Mouse (Mus musculus) intestine, embryonic 14.5 days (tissue): ENCODE data around the gene Chrna7. TPM values are rescaled to one million over a fixed set of nuclear protein-coding genes. Genes with fewer than 3 reads are reported as not detected.

ENCODE experiments used
- ATAC-seq: fragments of 200-750 bp; cut with Nextera tagmentation; replicated peaks from 2 replicates; pipeline ENCODE4 v1.8.0; 2017; ENCODE audit warnings: low read depth, moderate number of reproducible peaks, moderate TSS enrichment, moderate library complexity; ENCODE audit not compliant: low FRiP score, low TSS enrichment
- DNase-seq: peaks from one replicate; pipeline ENCODE4 v3.0.0-alpha.2; 2018; ENCODE audit warnings: low spot score
- H3K27ac ChIP-seq: fragments of 300-500 bp; sonication (generic); 2 replicates; pipeline ENCODE4 v1.5.1; 2014; ENCODE audit warnings: low read depth, mild to moderate bottlenecking, control low read depth
- H3K27me3 ChIP-seq: fragments of 300-500 bp; sonication (generic); replicated peaks from 2 replicates; pipeline ENCODE4 v1.6.1; 2014; ENCODE audit warnings: low read length, control low read depth; ENCODE audit not compliant: control insufficient read depth, insufficient read depth
- H3K36me3 ChIP-seq: fragments of 300-500 bp; sonication (generic); 2 replicates; pipeline ENCODE4 v1.6.1; 2014; ENCODE audit warnings: low read length, control low read depth; ENCODE audit not compliant: control insufficient read depth, insufficient read depth
- H3K4me1 ChIP-seq: fragments of 300-500 bp; sonication (generic); replicated peaks from 2 replicates; pipeline ENCODE4 v1.6.1; 2014; ENCODE audit warnings: low read length, control low read depth, mixed read lengths; ENCODE audit not compliant: control insufficient read depth, insufficient read depth
- H3K4me2 ChIP-seq: fragments of 300-500 bp; sonication (generic); 2 replicates; pipeline ENCODE4 v1.6.1; 2014; ENCODE audit warnings: low read length
- H3K4me3 ChIP-seq: fragments of 300-500 bp; sonication (generic); 2 replicates; pipeline ENCODE4 v1.5.1; 2014; ENCODE audit warnings: low read depth, low read length, control low read depth, mixed read lengths
- H3K9ac ChIP-seq: fragments of 300-500 bp; sonication (generic); 2 replicates; pipeline ENCODE4 v1.6.1; 2014; ENCODE audit warnings: mild to moderate bottlenecking, low read length
- H3K9me3 ChIP-seq: fragments of 300-500 bp; sonication (generic); 2 replicates; pipeline ENCODE4 v1.6.1; 2016; ENCODE audit warnings: low read length, control low read depth; ENCODE audit not compliant: control insufficient read depth
- WGBS: fragments of 180-500 bp; shearing (Covaris S2); extraction: QIAGEN DNeasy Blood & Tissue Kit; methylation state at CpG from one replicate; pipeline ENCODE4 v1.1.7; 2014; 5-methylcytosine and 5-hydroxymethylcytosine counted together
- polyA plus RNA-seq: library from polyadenylated mRNA; unstranded; fragments of >200 nt; fragmentation: Nextera tagmentation; extraction: Ambion mirVana; gene quantifications from 2 replicates; pipeline ENCODE4 v1.2.1, GENCODE M21; 2014

Gene Chrna7
- polyA plus RNA-seq, 1 experiment from 2014 or later: 1.6 TPM

GRCm38 (mm10) chr7:63189647-63190534, 22.5 kb downstream of the Chrna7 start:
- Histone ChIP-seq H3K4me1 (no peaks in the 10 kb centered on the region), H3K27me3 (no peaks in the 10 kb centered on the region), H3K36me3 (no peaks in the 10 kb centered on the region), H3K27ac (no peak overlapping the region), H3K9ac (no peak overlapping the region), H3K4me3 (no peak overlapping the region), H3K9me3 (no peaks in the 10 kb centered on the region), H3K4me2 (no peak overlapping the region)
- WGBS: 81% methylated on average over 13 of the region's 13 CpGs
- ATAC-seq: no peak
- DNase-seq: no peak

DNA sequence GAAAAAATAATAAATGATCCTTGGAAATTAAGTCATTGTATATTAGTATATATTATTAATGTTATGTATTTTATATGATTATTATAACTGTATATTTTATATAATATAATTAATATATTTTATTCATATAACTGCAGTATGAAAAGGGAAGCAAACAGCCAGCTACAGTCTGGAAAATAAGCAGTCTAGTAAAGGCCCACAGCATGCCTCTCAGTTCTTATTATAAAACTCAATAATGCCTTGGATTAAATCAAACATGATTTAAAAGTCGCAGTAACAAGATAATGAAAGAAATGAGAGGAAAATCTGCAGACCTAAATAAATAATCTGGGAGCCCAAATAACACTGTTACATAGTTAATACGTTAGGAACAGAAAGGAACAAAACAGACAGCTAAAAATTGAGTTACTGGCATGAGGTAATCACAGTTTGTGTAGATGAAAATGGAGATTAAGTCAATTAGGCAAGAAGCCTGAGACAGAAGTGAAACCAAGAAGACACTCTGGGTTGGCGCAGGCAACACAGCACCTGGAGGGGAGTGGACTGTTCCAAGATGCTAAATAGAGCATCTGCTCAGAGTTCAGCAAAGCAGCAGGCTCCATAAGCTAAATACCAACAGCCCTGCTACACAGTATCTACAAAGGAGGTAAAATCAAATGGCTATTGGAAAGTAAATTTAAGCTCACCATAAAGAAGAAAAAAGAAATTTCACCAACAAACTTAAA, 42.1 kb downstream of the Chrna7 start:
- Histone ChIP-seq H3K27me3 (no peaks in the 10 kb centered on the region), H3K4me3 (no peak overlapping the region), H3K9me3 (no peaks in the 10 kb centered on the region), H3K9ac (no peak overlapping the region), H3K4me2 (no peak overlapping the region), H3K4me1 (no peaks in the 10 kb centered on the region), H3K27ac (no peak overlapping the region), H3K36me3 (no peaks in the 10 kb centered on the region)
- 83% methylated on average over 3 of the region's 3 CpGs for WGBS
- DNase-seq: no peak
- no peak for ATAC-seq

GRCm38 (mm10) chr7:63164617-63165016, 47.8 kb downstream of the Chrna7 start:
- DNase-seq (no peak), ATAC-seq (no peak)
- H3K4me3 ChIP-seq: no peak overlapping the region
- H3K4me2 ChIP-seq: no peak overlapping the region
- H3K9me3 ChIP-seq: no peaks in the 10 kb centered on the region
- no peak overlapping the region for H3K27ac ChIP-seq
- no peak overlapping the region for H3K9ac ChIP-seq
- H3K4me1 ChIP-seq: no peaks in the 10 kb centered on the region
- WGBS: 74% methylated on average over 3 of the region's 3 CpGs
- no peaks in the 10 kb centered on the region for H3K36me3 ChIP-seq
- no peaks in the 10 kb centered on the region for H3K27me3 ChIP-seq

DNA sequence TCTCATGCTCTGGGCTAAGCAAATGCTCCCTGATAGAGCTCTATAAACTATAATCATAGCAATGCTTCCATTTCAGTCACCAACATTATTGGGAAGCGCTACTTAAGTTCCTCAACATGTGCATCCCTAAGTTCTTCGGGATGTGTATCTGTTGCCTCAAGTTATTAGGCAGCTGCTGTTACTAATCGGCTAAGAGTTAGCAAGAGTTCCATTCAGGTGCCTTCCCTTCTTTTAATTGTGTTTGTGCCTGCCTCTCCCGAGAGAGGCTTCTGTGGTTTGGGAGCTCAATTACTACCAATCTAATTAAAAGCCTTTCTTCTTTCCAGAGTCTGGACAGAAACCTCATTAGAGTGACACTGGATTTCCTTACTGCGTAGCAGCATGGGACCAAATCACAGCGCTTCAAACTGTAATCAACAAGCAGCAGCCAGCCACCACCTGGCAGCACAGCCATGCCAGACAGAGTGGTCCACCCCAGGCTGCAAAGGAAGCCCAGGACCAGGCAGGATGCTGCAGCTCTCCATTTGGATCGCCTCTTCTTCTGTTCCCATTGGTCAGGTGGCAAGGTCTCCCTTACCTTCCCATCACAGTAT, 50.0 kb downstream of the Chrna7 start:
- H3K27me3 ChIP-seq: no peaks in the 10 kb centered on the region
- no peak for DNase-seq
- H3K4me3 ChIP-seq: no peak overlapping the region
- no peak for ATAC-seq
- whole genome bisulfite sequencing: 66% methylated on average over 7 of the region's 7 CpGs
- no peak overlapping the region for H3K9ac ChIP-seq
- no peak overlapping the region for H3K27ac ChIP-seq
- no peaks in the 10 kb centered on the region for H3K9me3 ChIP-seq
- H3K4me1 ChIP-seq: no peaks in the 10 kb centered on the region
- no peak overlapping the region for H3K4me2 ChIP-seq
- H3K36me3 ChIP-seq: no peaks in the 10 kb centered on the region

DNA sequence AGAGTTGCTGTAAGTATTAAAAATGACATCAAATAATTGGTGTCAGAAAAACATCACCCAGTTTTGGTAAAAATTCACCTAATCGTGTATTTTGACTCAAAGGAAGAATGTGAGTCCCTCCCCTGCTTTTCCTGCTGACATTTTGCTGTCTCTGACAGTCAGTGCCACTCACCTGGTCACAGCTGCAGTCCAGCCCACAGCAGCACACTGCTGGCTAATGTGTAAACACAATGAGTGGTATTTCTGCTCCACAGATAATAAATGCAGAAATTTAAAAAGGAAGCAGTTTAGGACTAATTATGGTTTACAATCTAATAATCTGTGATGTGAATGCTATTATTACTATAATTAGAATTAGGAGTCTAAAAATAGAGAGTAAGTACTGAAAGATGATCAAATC, 59.1 kb downstream of the Chrna7 start:
- H3K36me3 ChIP-seq: no peaks in the 10 kb centered on the region
- no peak overlapping the region for H3K27ac ChIP-seq
- H3K4me1 ChIP-seq: no peaks in the 10 kb centered on the region
- 63% methylated on average over 1 of the region's 1 CpGs for WGBS
- H3K4me2 ChIP-seq: no peak overlapping the region
- no peaks in the 10 kb centered on the region for H3K9me3 ChIP-seq
- H3K9ac ChIP-seq: no peak overlapping the region
- ATAC-seq (no peak), DNase-seq (no peak)
- H3K4me3 ChIP-seq: no peak overlapping the region
- no peaks in the 10 kb centered on the region for H3K27me3 ChIP-seq

- no peaks in the 10 kb centered on the region for H3K36me3 ChIP-seq
- WGBS: 84% methylated on average over 3 of the region's 3 CpGs
- H3K27me3 ChIP-seq: no peaks in the 10 kb centered on the region
- DNase-seq (no peak), ATAC-seq (no peak)
- no peaks in the 10 kb centered on the region for H3K4me1 ChIP-seq
- H3K27ac ChIP-seq: no peak overlapping the region
- no peak overlapping the region for H3K4me2 ChIP-seq
- H3K9me3 ChIP-seq: no peaks in the 10 kb centered on the region
- no peak overlapping the region for H3K4me3 ChIP-seq
- no peak overlapping the region for H3K9ac ChIP-seq
These were observed 63.6 kb downstream of the Chrna7 start for GRCm38 (mm10) chr7:63148740-63149139.

DNA sequence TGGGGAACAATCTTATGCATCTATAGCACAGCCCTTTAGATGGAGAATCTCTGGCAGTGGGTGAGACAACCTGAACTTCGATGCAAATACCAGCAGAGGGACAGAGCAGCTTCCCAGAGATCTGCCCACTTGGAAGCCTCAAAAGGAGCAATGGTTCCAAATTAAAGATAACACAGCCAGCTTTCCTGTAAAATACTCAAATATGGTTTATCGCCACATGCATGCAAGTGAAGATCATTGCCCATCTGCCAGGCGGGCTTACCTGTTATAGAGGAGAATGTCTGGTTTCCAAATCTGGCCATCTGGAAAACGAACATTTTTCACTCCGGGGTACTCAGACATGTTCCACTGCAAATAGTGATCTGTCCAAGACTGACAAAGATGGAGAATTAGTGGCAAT, 64.0 kb downstream of the Chrna7 start:
- H3K4me1 ChIP-seq: no peaks in the 10 kb centered on the region
- 83% methylated on average over 5 of the region's 5 CpGs for WGBS
- no peak overlapping the region for H3K4me2 ChIP-seq
- H3K4me3 ChIP-seq: no peak overlapping the region
- no peak overlapping the region for H3K9ac ChIP-seq
- no peak overlapping the region for H3K27ac ChIP-seq
- no peaks in the 10 kb centered on the region for H3K27me3 ChIP-seq
- H3K36me3 ChIP-seq: no peaks in the 10 kb centered on the region
- ATAC-seq (no peak), DNase-seq (no peak)
- no peaks in the 10 kb centered on the region for H3K9me3 ChIP-seq

GRCm38 (mm10) chr7:63122547-63122946, 89.8 kb downstream of the Chrna7 start:
- H3K4me2 ChIP-seq: no peak overlapping the region
- no peak overlapping the region for H3K27ac ChIP-seq
- H3K9me3 ChIP-seq: no peaks in the 10 kb centered on the region
- no peaks in the 10 kb centered on the region for H3K36me3 ChIP-seq
- 32% methylated on average over 2 of the region's 2 CpGs for WGBS
- ATAC-seq: no peak
- no peaks in the 10 kb centered on the region for H3K27me3 ChIP-seq
- no peaks in the 10 kb centered on the region for H3K4me1 ChIP-seq
- no peak overlapping the region for H3K9ac ChIP-seq
- no peak overlapping the region for H3K4me3 ChIP-seq
- no peak for DNase-seq
